Mouse (Mus musculus) ES-E14 (cell line): ENCODE data around the gene Ankrd65. TPM values are rescaled to one million over a fixed set of nuclear protein-coding genes. Genes with fewer than 3 reads are reported as not detected.
A peak's percentile ranks its signal among the peaks of the same experiment; 100 is the strongest.

ENCODE experiments used
- DNase-seq: peaks from one replicate; pipeline ENCODE4 v3.0.0-alpha.2; 2013; ENCODE audit warnings: low read depth, low spot score
- H3K27ac ChIP-seq: 2 replicates; pipeline ENCODE4 v1.5.1; 2012; ENCODE audit warnings: low read depth, mild to moderate bottlenecking, low read length, moderate library complexity, mixed read lengths; ENCODE audit not compliant: poor library complexity, insufficient read depth, severe bottlenecking
- H3K36me3 ChIP-seq: 2 replicates; pipeline ENCODE4 v1.6.1; 2012; ENCODE audit warnings: mild to moderate bottlenecking, low read length, moderate library complexity, mixed read lengths; ENCODE audit not compliant: control insufficient read depth, poor library complexity, insufficient read depth, severe bottlenecking
- H3K4me1 ChIP-seq, 2 experiments: fragments of 150-350 bp in 1 of 2; sonication (generic) in 1 of 2; 2 replicates each; pipeline ENCODE4 v1.6.1; 2012; ENCODE audit warnings: low read length in 2 of 2, mild to moderate bottlenecking in 1 of 2, mixed read lengths in 1 of 2; ENCODE audit not compliant: control insufficient read depth in 2 of 2, insufficient read depth in 2 of 2, poor library complexity in 1 of 2
- H3K4me3 ChIP-seq, 2 experiments: fragments of 150-350 bp in 1 of 2; sonication (generic) in 1 of 2; 2 replicates each; pipeline ENCODE4 v1.5.1; 2012; ENCODE audit warnings: low read length in 2 of 2, low read depth in 1 of 2, mild to moderate bottlenecking in 1 of 2, mixed read lengths in 1 of 2; ENCODE audit not compliant: insufficient read depth in 1 of 2, poor library complexity in 1 of 2, severe bottlenecking in 1 of 2
- H3K9ac ChIP-seq: 2 replicates; pipeline ENCODE4 v1.6.1; 2012; ENCODE audit warnings: low read depth, mild to moderate bottlenecking, low read length, mixed read lengths; ENCODE audit not compliant: poor library complexity, insufficient read depth, severe bottlenecking
- H3K9me3 ChIP-seq: fragments of 150-350 bp; sonication (generic); 2 replicates; pipeline ENCODE4 v1.6.1; 2012; ENCODE audit warnings: low read depth, mild to moderate bottlenecking, low read length; ENCODE audit not compliant: control insufficient read depth, insufficient read depth
- CHD2 ChIP-seq: IDR thresholded peaks from 2 replicates; pipeline ENCODE4 v1.6.1; 2014; ENCODE audit warnings: mild to moderate bottlenecking, low read depth, low read length, inconsistent platforms
- HCFC1 ChIP-seq: IDR thresholded peaks from 2 replicates; pipeline ENCODE4 v1.6.1; 2012; ENCODE audit warnings: low read length, inconsistent platforms, borderline replicate concordance; ENCODE audit not compliant: insufficient read depth
- MAFK ChIP-seq: IDR thresholded peaks from 2 replicates; pipeline ENCODE4 v1.6.1; 2014; ENCODE audit warnings: mild to moderate bottlenecking, low read depth, low read length, inconsistent platforms; ENCODE audit not compliant: insufficient read depth
- ZC3H11A ChIP-seq: IDR thresholded peaks from 2 replicates; pipeline ENCODE4 v1.6.1; 2012; ENCODE audit warnings: low read depth, mild to moderate bottlenecking, inconsistent platforms, low read length, borderline replicate concordance
- ZNF384 ChIP-seq: IDR thresholded peaks from 2 replicates; pipeline ENCODE4 v1.6.1; 2012; ENCODE audit warnings: low read depth, low read length, inconsistent platforms
- in situ Hi-C, 2 experiments: fragments of 600-800 bp; cut with MboI; formaldehyde crosslinking; loops; one replicate each; pipeline ENCODE4 v1.15.1; 2025; ENCODE audit warnings: low sequenced_read_pairs in 2 of 2, inconsistent platforms in 1 of 2; ENCODE audit not compliant: unreplicated experiment in 2 of 2
- total RNA-seq: library from RNA; depleted of rRNA; stranded (reverse); fragments of 300-350 nt; gene quantifications from 2 replicates; pipeline ENCODE4 v1.2.3, GENCODE M21; 2012

Gene Ankrd65
- total RNA-seq, 1 experiment, result 0.49 TPM

DNA sequence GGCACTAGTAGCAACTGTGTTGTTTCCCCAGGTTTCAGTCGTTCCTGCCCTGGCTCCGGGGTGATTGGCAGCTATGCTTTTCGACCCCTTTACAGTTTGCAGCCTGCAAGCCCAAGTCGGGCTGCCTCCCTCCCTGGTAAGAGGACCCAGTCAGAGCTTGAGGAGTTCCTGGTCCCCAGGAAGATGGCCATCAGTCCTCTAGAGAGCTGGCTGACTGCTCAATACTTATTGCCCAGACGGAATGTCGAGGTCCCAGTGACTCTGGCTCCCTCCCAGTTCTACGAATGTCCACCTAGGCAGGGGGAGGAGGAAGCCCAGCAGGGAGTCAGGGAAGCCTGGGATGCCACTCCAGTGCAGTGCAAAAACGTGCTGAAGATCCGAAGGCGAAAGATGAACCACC, 42.1 kb downstream of the Ankrd65 start:
- no peak overlapping the region for H3K27ac ChIP-seq
- no peak for TF ChIP-seq ZC3H11A
- no peak for TF ChIP-seq CHD2
- TF ChIP-seq ZNF384, result no peak
- no peak for TF ChIP-seq HCFC1
- no peak for TF ChIP-seq MAFK
- peak overlapping the region; percentile 89 for H3K9ac ChIP-seq
- no peaks in the 10 kb centered on the region for H3K9me3 ChIP-seq
- peaks cover 0 to 6% of the 10 kb centered on the region in 2 experiments; a peak in 1 of 4 replicates for H3K4me1 ChIP-seq
- peak overlapping the region; percentile 87 to 91 for H3K4me3 ChIP-seq
- no peak for DNase-seq
- H3K36me3 ChIP-seq, result peaks cover 2% of the 10 kb centered on the region; the same call in 1 of the 2 replicates
- in situ Hi-C loops, result no loop called here

DNA sequence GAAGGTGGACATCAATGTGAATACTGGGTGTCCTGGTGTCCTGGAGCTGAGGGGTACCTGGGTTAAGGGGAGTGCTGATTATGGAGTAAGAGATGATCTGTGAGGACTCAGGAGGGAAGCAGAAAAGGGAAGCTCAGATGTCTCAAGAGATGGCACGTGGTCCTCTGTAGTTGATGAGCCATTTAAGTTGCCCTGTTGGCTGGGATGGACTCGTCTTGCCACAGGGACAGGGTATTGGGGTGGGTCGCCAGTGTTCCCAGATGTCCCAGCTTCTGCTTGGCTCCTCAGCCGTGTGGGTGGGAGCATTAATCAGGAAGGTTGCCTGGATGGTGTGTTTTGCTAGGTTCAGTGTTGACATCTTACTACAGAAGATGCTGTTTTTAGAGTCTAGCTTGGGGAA, 43.0 kb downstream of the Ankrd65 start:
- Histone ChIP-seq H3K4me3 (no peak overlapping the region), H3K36me3 (peaks cover 2% of the 10 kb centered on the region; the same call in 1 of the 2 replicates), H3K9ac (no peak overlapping the region), H3K9me3 (no peaks in the 10 kb centered on the region), H3K27ac (no peak overlapping the region), H3K4me1 (peaks cover 0 to 6% of the 10 kb centered on the region in 2 experiments; a peak in 1 of 4 replicates)
- no peak for TF ChIP-seq ZC3H11A
- TF ChIP-seq HCFC1, result no peak
- TF ChIP-seq ZNF384, result no peak
- TF ChIP-seq CHD2, result no peak
- no peak for TF ChIP-seq MAFK
- no peak for DNase-seq
- in situ Hi-C loops, result no loop called here

DNA sequence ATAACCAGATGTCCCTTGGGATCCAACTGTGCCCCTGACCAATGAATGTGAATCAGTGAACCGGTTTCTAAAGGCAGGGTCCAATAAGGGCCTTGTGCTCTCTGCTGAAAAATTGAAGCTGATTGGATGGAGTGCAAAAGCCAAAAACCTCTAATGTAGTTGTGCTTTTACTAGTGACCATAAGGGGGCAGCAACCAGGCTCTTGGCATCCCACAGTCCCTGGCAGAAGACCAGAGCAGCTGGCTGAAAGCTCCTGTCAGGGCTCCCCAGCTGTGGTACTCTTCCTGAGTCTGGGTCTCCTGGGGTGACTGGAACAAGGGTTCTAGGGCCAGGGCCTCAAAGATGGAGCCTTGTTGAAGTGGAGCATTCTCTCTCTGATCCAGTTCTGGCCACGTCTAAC, 43.6 kb downstream of the Ankrd65 start:
- H3K9me3 ChIP-seq, result no peaks in the 10 kb centered on the region
- H3K4me3 ChIP-seq, result no peak overlapping the region

DNA sequence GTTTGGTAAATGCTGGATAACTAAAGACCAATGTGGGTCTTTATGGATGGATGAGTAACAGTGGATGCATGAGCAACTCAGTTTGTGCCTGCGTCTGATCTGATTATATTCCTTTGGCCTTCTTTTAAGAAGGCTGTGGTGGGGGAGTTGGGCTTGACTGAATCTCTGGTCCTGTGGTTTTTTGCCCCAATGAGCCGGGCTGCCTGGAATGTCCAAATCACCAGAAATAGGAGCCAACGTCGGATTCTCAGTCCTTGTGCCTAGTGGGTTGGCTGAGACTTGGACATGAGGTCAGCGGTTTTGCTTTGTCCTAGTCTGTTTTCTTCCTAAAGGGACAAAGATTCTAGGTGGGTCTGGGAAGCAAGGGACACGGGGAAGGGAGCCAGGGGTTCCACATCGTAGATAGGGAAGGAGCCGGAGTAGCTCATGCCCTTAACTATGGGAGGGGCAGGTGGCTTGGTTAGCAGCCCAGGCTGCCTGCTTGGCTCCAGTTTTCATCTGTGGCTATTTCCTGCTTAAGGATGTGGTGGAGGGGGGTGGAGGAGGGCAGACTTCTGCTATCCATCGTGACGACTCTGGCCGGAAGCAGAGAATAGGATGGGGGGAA, 47.3 kb downstream of the Ankrd65 start:
- no peak for DNase-seq
- in situ Hi-C loops, result no loop called here
- Histone ChIP-seq H3K4me3 (no peak overlapping the region), H3K27ac (no peak overlapping the region), H3K9me3 (no peaks in the 10 kb centered on the region), H3K9ac (no peak overlapping the region), H3K36me3 (peaks cover 2% of the 10 kb centered on the region; the same call in 1 of the 2 replicates), H3K4me1 (peaks cover 2 to 21% of the 10 kb centered on the region in 2 experiments; a peak in 3 of 4 replicates)
- TF ChIP-seq HCFC1, result no peak
- TF ChIP-seq ZNF384, result no peak
- TF ChIP-seq CHD2, result no peak
- no peak for TF ChIP-seq ZC3H11A
- TF ChIP-seq MAFK, result no peak

More for the DNA sequence above, 43.6 kb downstream of the Ankrd65 start:
- TF ChIP-seq CHD2 (peak; percentile 73), ZNF384 (no peak)
- H3K4me1 ChIP-seq, result peaks cover under 1 to 6% of the 10 kb centered on the region in 2 experiments; a peak in 2 of 4 replicates
- H3K9ac ChIP-seq, result no peak overlapping the region
- in situ Hi-C loops, result no loop called here
- peaks cover 2% of the 10 kb centered on the region; the same call in 1 of the 2 replicates for H3K36me3 ChIP-seq
- no peak for DNase-seq
- no peak overlapping the region for H3K27ac ChIP-seq
